Mouse (Mus musculus): Measurements from ENCODE around the gene Olfr156. TPM values are rescaled to one million over a fixed set of nuclear protein-coding genes. Genes with fewer than 3 reads are reported as not detected.

The Olfr156 gene
- total RNA-seq, 2 experiments from 2014 or later = not detected

Other genes starting within 250 kb of the Olfr156 start
- 10 to 100 TPM; 41.7 to 54.1 TPM for gene Rgp1, start 245.2 kb downstream of the Olfr156 start, total RNA-seq (2021)
- gene Gba2, start 245.0 kb downstream of the Olfr156 start, total RNA-seq (2021) = 10 to 100 TPM; 10.5 to 15.4 TPM
- 1 to 10 TPM; 1.8 to 1.9 TPM for gene Msmp, start 239.4 kb downstream of the Olfr156 start, total RNA-seq (2021)
- 10 to 100 TPM; 30.1 to 48.3 TPM for gene Npr2, start 192.0 kb downstream of the Olfr156 start, total RNA-seq (2021)
- gene Spag8, start 170.3 kb downstream of the Olfr156 start, total RNA-seq (2021) = under 1 TPM; 0.57 to 0.79 TPM
- gene Hint2, start 167.4 kb downstream of the Olfr156 start, total RNA-seq (2021) = 100 to 1,000 TPM; 106 to 111 TPM
- 10 to 100 TPM in 1 of 2 experiments, 1 to 10 TPM in 1; 6.6 to 10.7 TPM for gene Tmem8b, start 154.9 kb downstream of the Olfr156 start, total RNA-seq (2021)
- under 1 TPM; 0.15 to 0.36 TPM for gene Fam221b, start 154.8 kb downstream of the Olfr156 start, total RNA-seq (2021)
- gene Olfr70, start 123.1 kb downstream of the Olfr156 start, total RNA-seq (2021) = not detected
- gene Olfr71, start 113.6 kb downstream of the Olfr156 start, total RNA-seq (2021) = not detected
- gene Hrct1, start 96.7 kb downstream of the Olfr156 start, total RNA-seq (2021) = 1 to 10 TPM; 5.5 to 6.0 TPM
- gene Spaar, start 93.9 kb downstream of the Olfr156 start, total RNA-seq (2021) = 1 to 10 TPM; 4.1 to 4.3 TPM
- gene Olfr159, start 52.9 kb downstream of the Olfr156 start, total RNA-seq (2021) = not detected
- not detected for gene Olfr157, start 16.3 kb upstream of the Olfr156 start, total RNA-seq (2021)
- not detected for gene Olfr155, start 27.7 kb upstream of the Olfr156 start, total RNA-seq (2021)
- 10 to 100 TPM; 17.1 to 18.1 TPM for gene Reck, start 51.6 kb upstream of the Olfr156 start, total RNA-seq (2021)
- gene Glipr2, start 133.5 kb upstream of the Olfr156 start, total RNA-seq (2021) = 10 to 100 TPM; 10.7 to 14.9 TPM
- gene Ccin, start 159.6 kb upstream of the Olfr156 start, total RNA-seq (2021) = not detected
- 100 to 1,000 TPM; 156 to 174 TPM for gene Clta, start 180.6 kb upstream of the Olfr156 start, total RNA-seq (2021)